Mouse (Mus musculus): ENCODE measurements around the gene Tmem51.

- TF ChIP-seq POLR2A (IDR thresholded peaks at IDR 0.05; ENCODE audit: borderline replicate concordance, extremely low read depth, low read depth, low read length) (no peak), CTCF (IDR thresholded peaks at IDR 0.05; ENCODE audit: insufficient read depth, low read length) (no peak)
These were observed 24.8 kb downstream of the Tmem51 start for GRCm38 (mm10) chr4:142059113-142059840.
